ENCODE assay signal across 22 mouse cellular contexts in genomic region chr4:51545419-51545818, GRCm38 (mm10).
DNase-seq lines count a peak whose midpoint lies in the region; ATAC-seq and TF ChIP-seq lines count a peak whose summit lies in the region.
"Had no signal": no experiment of that assay in that cellular context is flagged by ENCODE, and none has a peak within 500 bp of the region (broad histone marks: within the 10 kb centered on the region; RNA-seq: fewer than 3 reads in every experiment).

No protein-coding gene starts in this region.

- TF ChIP-seq CTCF in forebrain, postnatal 0 days (IDR thresholded peaks at IDR 0.05; ENCODE audit: low read depth), result no peak

- no peak overlapping the region for H3K27ac ChIP-seq in forebrain, embryonic 14.5 days (ENCODE audit: low read depth, low read length)
- H3K27ac ChIP-seq in forebrain, embryonic 15.5 days (replicated peaks), result no peak overlapping the region
- H3K27ac ChIP-seq in forebrain, postnatal 0 days (ENCODE audit: low read depth, low read length), result no peak overlapping the region
- no peak overlapping the region for H3K27ac ChIP-seq in forebrain, embryonic 11.5 days (ENCODE audit: low read depth, low read length)
- H3K27ac ChIP-seq: embryonic facial prominence, embryonic 10.5 days; embryonic facial prominence, embryonic 12.5 days; forebrain, embryonic 13.5 days had no signal

- no peaks in the 10 kb centered on the region for H3K4me1 ChIP-seq in forebrain, embryonic 14.5 days (ENCODE audit: control insufficient read depth, insufficient read depth, low read length)
- H3K4me1 ChIP-seq in forebrain, embryonic 15.5 days, result no peaks in the 10 kb centered on the region
- H3K4me1 ChIP-seq in forebrain, postnatal 0 days (ENCODE audit: insufficient read depth), result no peaks in the 10 kb centered on the region
- H3K4me1 ChIP-seq in forebrain, embryonic 11.5 days (replicated peaks; ENCODE audit: control insufficient read depth, insufficient read depth, low read length), result no peaks in the 10 kb centered on the region
- H3K4me1 ChIP-seq: embryonic facial prominence, embryonic 10.5 days; embryonic facial prominence, embryonic 12.5 days; forebrain, embryonic 13.5 days had no signal

- no peaks in the 10 kb centered on the region for H3K36me3 ChIP-seq in forebrain, embryonic 14.5 days (ENCODE audit: control insufficient read depth, insufficient read depth, low read length)
- H3K36me3 ChIP-seq in forebrain, embryonic 15.5 days, result no peaks in the 10 kb centered on the region
- no peaks in the 10 kb centered on the region for H3K36me3 ChIP-seq in forebrain, postnatal 0 days (ENCODE audit: insufficient read depth)
- no peaks in the 10 kb centered on the region for H3K36me3 ChIP-seq in forebrain, embryonic 11.5 days (ENCODE audit: control insufficient read depth, insufficient read depth, low read length)
- H3K36me3 ChIP-seq: embryonic facial prominence, embryonic 10.5 days; embryonic facial prominence, embryonic 12.5 days; G1E had no signal

- no peaks in the 10 kb centered on the region for H3K9me3 ChIP-seq in forebrain, embryonic 14.5 days (replicated peaks; ENCODE audit: control insufficient read depth, low read length)
- no peaks in the 10 kb centered on the region for H3K9me3 ChIP-seq in forebrain, embryonic 15.5 days
- no peaks in the 10 kb centered on the region for H3K9me3 ChIP-seq in forebrain, postnatal 0 days (ENCODE audit: low read length)
- H3K9me3 ChIP-seq in forebrain, embryonic 11.5 days (ENCODE audit: control insufficient read depth, low read length), result no peaks in the 10 kb centered on the region
- H3K9me3 ChIP-seq: embryonic facial prominence, embryonic 10.5 days; embryonic facial prominence, embryonic 12.5 days; forebrain, embryonic 13.5 days; G1E had no signal

- H3K4me2 ChIP-seq in forebrain, embryonic 14.5 days (ENCODE audit: low read length), result no peak overlapping the region
- H3K4me2 ChIP-seq in forebrain, embryonic 15.5 days (replicated peaks), result no peak overlapping the region
- no peak overlapping the region for H3K4me2 ChIP-seq in forebrain, postnatal 0 days (ENCODE audit: low read depth)
- H3K4me2 ChIP-seq in forebrain, embryonic 11.5 days (ENCODE audit: low read depth, low read length, severe bottlenecking), result no peak overlapping the region
- H3K4me2 ChIP-seq: embryonic facial prominence, embryonic 12.5 days; forebrain, embryonic 13.5 days had no signal

- no peaks in the 10 kb centered on the region for H3K27me3 ChIP-seq in forebrain, embryonic 14.5 days (replicated peaks; ENCODE audit: control insufficient read depth, insufficient read depth, low read length)
- H3K27me3 ChIP-seq in forebrain, embryonic 15.5 days, result no peaks in the 10 kb centered on the region
- no peaks in the 10 kb centered on the region for H3K27me3 ChIP-seq in forebrain, postnatal 0 days (ENCODE audit: insufficient read depth, low read length)
- no peaks in the 10 kb centered on the region for H3K27me3 ChIP-seq in forebrain, embryonic 11.5 days (ENCODE audit: control insufficient read depth, insufficient read depth, low read length)
- H3K27me3 ChIP-seq: CH12.LX; embryonic facial prominence, embryonic 12.5 days; forebrain, embryonic 13.5 days; Patski had no signal

- H3K9ac ChIP-seq in forebrain, embryonic 14.5 days (ENCODE audit: low read length), result no peak overlapping the region
- no peak overlapping the region for H3K9ac ChIP-seq in forebrain, embryonic 15.5 days (replicated peaks)
- no peak overlapping the region for H3K9ac ChIP-seq in forebrain, postnatal 0 days
- H3K9ac ChIP-seq in forebrain, embryonic 11.5 days (ENCODE audit: low read length), result no peak overlapping the region
- H3K9ac ChIP-seq: embryonic facial prominence, embryonic 12.5 days; forebrain, embryonic 13.5 days had no signal

- WGBS in forebrain, embryonic 14.5 days, result 58% methylated on average over 6 of the region's 6 CpGs
- 45% methylated on average over 6 of the region's 6 CpGs for WGBS in forebrain, embryonic 15.5 days
- WGBS in forebrain, postnatal 0 days, result 32% methylated on average over 6 of the region's 6 CpGs
- 78% methylated on average over 6 of the region's 6 CpGs for WGBS in forebrain, embryonic 11.5 days

- ATAC-seq in forebrain, embryonic 14.5 days, result no peak
- no peak for ATAC-seq in forebrain, embryonic 15.5 days (replicated peaks)
- ATAC-seq in forebrain, postnatal 0 days, result peak; percentile 53; the same call in 1 of the 2 replicates
- no peak for ATAC-seq in forebrain, embryonic 11.5 days (replicated peaks; ENCODE audit: low FRiP score)
- ATAC-seq in frontal cortex, adult (ENCODE audit: low TSS enrichment), result no peak
- ATAC-seq: activated CD4-positive, CD25-positive, alpha-beta regulatory T cell, adult 4 months; CD4-positive, CD25-positive, alpha-beta regulatory T cell, adult 4 months; forebrain, embryonic 13.5 days; Patski had no signal

- no peak overlapping the region for H3K4me3 ChIP-seq in forebrain, embryonic 14.5 days (ENCODE audit: low read depth, low read length)
- H3K4me3 ChIP-seq in forebrain, embryonic 15.5 days, result no peak overlapping the region
- H3K4me3 ChIP-seq in forebrain, postnatal 0 days (ENCODE audit: low read depth, low read length), result no peak overlapping the region
- H3K4me3 ChIP-seq in forebrain, embryonic 11.5 days (ENCODE audit: low read depth, low read length), result no peak overlapping the region
- H3K4me3 ChIP-seq: embryonic facial prominence, embryonic 10.5 days; embryonic facial prominence, embryonic 12.5 days; forebrain, embryonic 13.5 days had no signal

- DNase-seq in forebrain, embryonic 14.5 days (ENCODE audit: low spot score), result peak; percentile 12
- DNase-seq in forebrain, postnatal 0 days, result peak; percentile 54
- no peak for DNase-seq in forebrain, embryonic 11.5 days (ENCODE audit: low spot score)
- DNase-seq: adrenal gland, adult 8-10 months; adrenal gland, postnatal 14 days; adrenal gland, postnatal 36 days; B cell, adult 2 months; cerebellum, adult 11-12 months; cerebellum, adult 2 months; cerebellum, adult 9-10 months; cerebellum, postnatal 10 days; cerebellum, postnatal 25 days had no signal
